Mouse (Mus musculus): ENCODE measurements around the gene Ptpn14.

Gene Ptpn14

DNA sequence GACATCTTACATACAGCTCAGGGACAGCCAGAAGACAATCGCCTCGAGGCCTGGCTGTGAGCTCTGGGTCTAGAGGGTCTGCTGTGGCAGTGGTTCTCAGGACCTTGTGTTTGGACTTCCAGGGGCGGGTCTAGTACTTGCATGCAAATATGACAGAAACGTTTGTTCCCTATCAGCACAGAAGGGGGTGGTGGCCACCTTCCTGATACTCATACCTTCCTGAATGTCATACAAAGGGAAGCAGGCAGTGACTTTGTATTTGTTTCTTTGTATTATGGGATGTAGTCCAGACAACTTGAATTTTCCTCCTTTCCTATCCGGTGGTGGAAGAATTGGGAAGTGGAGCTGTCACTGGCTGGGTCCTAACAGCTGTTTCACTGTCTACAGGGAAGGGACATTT lies 36.2 kb downstream of the Ptpn14 start:
- in situ Hi-C loops (cut with MboI, MseI) = no loop called here

GRCm38 (mm10) chr1:189767164-189767563 lies 39.1 kb downstream of the Ptpn14 start:
- in situ Hi-C loops (cut with MboI, MseI) = no loop called here

DNA sequence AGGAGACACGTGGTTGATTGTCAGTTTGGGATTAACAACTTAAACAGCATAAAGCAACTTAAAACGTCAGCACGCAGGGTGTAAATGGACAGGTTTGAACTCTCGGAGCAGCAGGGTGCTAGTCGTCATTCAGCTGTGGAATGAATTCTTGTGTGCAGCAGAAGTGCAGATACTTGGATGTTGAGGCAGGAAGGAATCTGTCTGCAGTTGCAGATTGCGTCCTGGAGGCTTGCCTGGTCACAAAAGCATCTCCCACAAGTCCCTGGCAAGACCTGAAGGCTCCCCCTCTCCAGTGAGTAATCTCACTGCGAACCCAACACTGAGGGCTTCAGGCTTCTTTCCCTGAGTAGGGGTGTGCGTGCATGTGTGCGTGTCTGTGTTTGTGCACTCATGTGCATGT lies 39.8 kb downstream of the Ptpn14 start:
- in situ Hi-C loops (cut with MboI, MseI) = no loop called here

GRCm38 (mm10) chr1:189770516-189770915 lies 42.4 kb downstream of the Ptpn14 start:
- in situ Hi-C loops (cut with MboI, MseI) = no loop called here

GRCm38 (mm10) chr1:189772707-189773106 lies 44.6 kb downstream of the Ptpn14 start:
- in situ Hi-C loops (cut with MboI, MseI) = no loop called here

DNA sequence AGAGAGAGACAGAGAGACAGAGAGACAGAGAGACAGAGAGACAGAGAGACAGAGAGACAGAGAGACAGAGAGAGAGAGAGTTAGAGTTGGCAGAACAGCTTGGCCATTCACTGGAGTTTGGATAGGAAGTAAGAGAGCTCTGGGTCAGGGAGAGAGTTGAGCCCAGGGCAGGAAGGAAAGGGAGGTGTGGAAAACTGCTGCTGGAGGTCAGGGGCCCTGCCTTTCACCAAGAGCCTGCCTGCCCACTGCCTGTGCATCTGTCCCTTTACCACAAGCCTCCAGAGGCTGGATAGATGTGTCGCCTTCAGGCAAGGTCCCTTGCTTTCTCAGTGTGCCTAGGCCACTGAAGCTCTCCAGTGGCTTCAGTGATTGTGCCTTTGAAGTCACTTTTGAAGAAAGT lies 46.7 kb downstream of the Ptpn14 start:
- in situ Hi-C loops (cut with MboI, MseI) = no loop called here

DNA sequence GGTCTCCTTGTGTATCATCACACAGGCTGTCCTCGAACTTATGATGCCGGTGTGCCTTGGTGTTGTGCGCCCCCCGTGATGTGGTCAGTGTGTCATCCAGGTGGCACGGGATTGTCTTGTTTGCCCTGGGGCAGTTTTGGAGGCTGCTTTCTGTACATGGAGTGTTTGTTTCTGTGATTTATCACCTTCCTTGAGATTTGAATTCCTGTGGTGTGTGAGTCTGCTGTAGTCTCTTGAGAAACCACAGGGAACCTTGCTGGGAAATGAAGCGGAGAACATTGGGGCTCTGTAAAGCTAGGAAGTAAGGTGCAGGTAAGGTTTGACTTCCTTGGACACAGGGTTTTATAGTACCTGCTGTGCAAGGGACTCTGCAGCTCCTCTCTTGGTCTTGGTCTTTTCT lies 49.1 kb downstream of the Ptpn14 start:
- in situ Hi-C loops (cut with MboI, MseI) = no loop called here

DNA sequence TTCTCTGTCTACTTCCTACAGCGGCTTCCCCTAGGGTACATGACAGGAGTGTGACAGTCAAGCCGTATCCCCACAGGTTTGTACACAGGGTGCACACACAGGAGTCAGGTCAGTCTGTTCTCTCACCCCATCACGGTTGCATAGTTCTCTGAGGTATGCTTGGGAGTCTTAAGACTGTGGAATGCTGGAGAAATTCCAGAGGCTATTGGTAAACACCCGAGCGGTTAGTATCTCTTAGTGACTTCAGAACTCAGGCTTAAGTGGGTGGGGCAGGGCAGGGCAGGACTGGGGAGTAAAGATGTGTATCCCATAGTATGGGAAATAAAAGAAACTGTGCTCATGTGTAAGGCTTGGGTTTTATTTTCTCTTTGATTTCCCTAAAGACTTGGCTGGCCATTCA lies 50.3 kb downstream of the Ptpn14 start:
- in situ Hi-C loops (cut with MboI, MseI) = no loop called here

DNA sequence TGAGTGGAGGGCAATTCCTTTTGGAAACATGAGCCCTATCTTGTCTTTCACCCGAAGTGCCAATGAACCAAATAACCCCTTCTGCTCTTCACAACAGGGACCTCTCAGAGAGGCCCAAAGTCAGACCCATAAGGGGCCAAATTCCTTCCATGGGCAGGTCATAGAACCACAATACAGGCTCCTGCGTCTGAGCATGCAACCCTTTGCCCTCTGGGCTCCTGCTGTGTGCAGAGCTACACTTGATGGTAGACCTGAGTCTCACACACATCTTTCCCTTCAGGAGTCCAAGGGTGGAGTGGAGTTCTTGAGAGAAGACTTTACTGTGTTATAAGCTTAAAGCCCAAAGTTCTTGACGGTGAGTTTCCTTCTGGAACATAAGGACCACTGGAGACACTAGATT lies 51.2 kb downstream of the Ptpn14 start:
- in situ Hi-C loops (cut with MboI, MseI) = no loop called here

DNA sequence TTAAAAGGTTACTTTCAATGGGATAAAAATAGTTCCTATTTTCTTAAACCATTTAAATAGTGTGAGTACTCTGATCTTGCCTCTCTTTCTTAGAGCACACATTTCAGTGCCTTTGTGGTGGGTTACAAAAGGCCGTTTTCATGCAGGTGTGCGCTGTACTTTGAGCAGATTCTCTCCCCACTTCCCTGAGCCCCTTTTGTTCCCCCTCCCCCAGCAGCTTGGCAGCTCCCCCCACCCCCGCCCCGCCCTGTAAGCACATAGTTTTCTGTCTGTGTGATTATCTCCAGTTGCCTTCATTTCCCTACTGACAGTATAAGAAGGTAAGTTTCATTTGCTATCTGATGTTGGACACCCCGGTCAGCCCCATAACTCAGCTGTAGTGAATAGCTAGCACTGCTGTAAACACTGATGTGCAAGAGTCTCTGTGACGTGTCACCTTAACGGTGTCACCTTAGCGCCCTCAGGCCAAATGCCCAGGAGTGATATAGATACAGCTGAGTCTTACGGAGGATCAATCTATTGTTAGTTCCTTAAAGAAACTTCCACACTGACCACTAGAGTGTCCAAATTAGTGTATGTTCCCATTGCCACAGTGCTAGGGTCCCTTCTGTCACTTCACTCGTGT lies 53.8 kb downstream of the Ptpn14 start:
- in situ Hi-C loops (cut with MboI, MseI) = no loop called here

GRCm38 (mm10) chr1:189782709-189783108 lies 54.6 kb downstream of the Ptpn14 start:
- in situ Hi-C loops (cut with MboI, MseI) = no loop called here

- in situ Hi-C loops (cut with MboI, MseI) = no loop called here
Observed at GRCm38 (mm10) chr1:189784503-189784902, 56.4 kb downstream of the Ptpn14 start.

GRCm38 (mm10) chr1:189786707-189787485 lies 58.8 kb downstream of the Ptpn14 start:
- in situ Hi-C loops (cut with MboI, MseI) = no loop called here

- in situ Hi-C loops (cut with MboI, MseI) = no loop called here
Observed at GRCm38 (mm10) chr1:189789545-189789944, 61.5 kb downstream of the Ptpn14 start.

- in situ Hi-C loops (cut with MboI, MseI) = no loop called here
Observed at GRCm38 (mm10) chr1:189790666-189791065, 62.6 kb downstream of the Ptpn14 start.

GRCm38 (mm10) chr1:189791534-189792217 lies 63.6 kb downstream of the Ptpn14 start:
- in situ Hi-C loops (cut with MboI, MseI) = no loop called here

GRCm38 (mm10) chr1:189792560-189793195 lies 64.6 kb downstream of the Ptpn14 start:
- in situ Hi-C loops (cut with MboI, MseI) = no loop called here

DNA sequence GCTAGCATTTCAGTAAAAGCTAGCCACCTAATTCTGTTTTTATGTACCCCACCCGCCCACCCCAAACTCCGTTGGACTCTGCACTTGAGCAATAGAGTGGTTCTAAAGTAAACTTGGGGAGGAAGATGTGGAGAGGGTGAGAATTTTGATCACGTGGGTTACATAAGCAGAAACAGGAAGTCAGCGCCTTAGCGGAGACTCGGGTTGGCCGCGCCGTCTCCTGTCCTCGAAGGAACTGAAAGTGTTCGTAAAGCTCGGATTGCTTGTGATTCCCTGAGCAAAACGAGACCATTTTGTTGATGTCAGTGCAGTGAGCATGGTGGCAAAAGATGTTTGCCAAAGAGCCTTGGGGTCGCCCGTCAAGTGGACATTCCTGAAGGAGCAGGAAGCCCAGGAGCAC lies 70.9 kb downstream of the Ptpn14 start:
- in situ Hi-C loops (cut with MboI, MseI) = no loop called here

DNA sequence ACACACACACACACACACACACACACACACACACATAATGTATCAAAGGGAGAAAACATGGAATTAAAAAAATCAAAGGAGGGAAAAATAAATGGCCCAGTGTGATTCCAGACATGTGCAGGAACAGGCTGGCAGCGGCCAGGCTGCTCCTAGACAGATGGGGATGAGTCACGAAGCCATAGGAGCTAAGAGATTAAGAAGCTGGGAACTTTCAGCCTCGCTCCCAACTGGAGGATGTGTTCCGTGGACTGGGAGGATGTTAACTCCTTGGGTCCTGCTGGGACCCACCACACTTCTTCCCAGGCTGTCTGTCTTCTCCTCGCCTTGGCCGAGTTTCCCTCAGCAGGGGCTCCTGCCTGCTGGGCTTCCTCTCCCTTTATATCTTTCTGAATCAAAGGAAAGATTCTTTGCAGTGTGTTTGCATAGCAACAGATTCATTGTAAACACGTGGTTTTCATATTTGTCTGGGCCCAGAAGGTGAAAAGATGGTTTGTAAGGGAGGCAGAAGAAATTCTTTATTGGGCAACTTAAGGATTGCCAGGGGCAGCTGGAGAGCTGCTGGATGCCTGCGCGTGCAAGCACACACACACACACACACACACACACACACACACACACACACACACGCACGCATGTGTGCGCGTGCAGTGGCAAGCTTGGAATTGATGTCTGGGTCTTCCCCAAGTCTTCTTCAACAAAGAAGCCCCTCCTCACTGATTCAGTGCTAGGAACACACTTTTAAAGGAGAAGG lies 72.3 kb downstream of the Ptpn14 start:
- in situ Hi-C loops (cut with MboI, MseI) = no loop called here

- in situ Hi-C loops (cut with MboI, MseI) = no loop called here
Observed at GRCm38 (mm10) chr1:189801303-189801702, 73.2 kb downstream of the Ptpn14 start.

- in situ Hi-C loops (cut with MboI, MseI) = no loop called here
Observed at GRCm38 (mm10) chr1:189802575-189802974, 74.5 kb downstream of the Ptpn14 start.

DNA sequence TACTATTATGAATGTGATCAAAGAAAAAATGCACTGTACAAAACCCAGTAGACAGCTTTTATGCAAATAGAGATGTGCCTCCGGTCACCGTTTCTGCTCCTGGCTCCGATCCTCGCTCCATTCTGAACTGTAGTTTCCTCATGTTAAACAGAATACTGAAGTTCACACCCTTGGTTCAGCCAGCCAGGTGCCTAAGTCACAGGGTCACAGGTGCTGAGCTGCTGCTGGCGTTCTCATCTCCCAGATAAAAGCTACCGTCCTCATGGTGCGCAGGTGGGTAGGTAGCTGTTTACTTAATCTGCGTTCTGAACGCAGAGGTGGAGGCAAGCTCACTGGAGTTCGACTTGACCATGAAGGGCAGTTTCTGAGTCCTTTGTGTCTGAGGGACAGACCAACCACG lies 75.7 kb downstream of the Ptpn14 start:
- in situ Hi-C loops (cut with MboI, MseI) = no loop called here

Data from T-helper 17 cell (primary cell).